Mouse (Mus musculus): ENCODE results near the gene Olfr251.
"Not testable (repeated sequence)": the region's sequence is repeated elsewhere in the genome, so short reads cannot be mapped to it uniquely, and the experiment has no call there.

Olfr251 gene

DNA sequence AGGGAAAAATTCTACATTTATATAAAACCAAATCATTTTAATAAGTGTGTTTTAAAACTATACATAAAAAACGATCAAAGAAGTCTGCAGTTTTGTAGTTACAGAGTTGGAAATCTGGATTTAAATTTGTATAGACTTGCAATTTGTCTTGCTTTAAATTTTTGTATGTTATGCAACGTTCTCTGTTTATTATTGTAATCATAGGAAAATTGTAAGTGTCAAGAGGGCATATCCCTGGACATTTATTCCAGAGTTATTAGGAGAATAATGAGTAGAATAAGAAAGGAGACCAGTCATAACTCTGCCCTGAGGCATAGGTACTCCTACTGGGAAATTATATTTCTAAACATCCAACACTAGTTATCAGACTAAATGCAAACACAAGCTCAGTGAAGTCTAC, at the start of gene Olfr251:
Gene Olfr251, plus strand, starts transcription at position 301 of the 400 bp plus-strand sequence.
- DNase-seq (ENCODE audit: low spot score in 2 of 2), result no peak

DNA sequence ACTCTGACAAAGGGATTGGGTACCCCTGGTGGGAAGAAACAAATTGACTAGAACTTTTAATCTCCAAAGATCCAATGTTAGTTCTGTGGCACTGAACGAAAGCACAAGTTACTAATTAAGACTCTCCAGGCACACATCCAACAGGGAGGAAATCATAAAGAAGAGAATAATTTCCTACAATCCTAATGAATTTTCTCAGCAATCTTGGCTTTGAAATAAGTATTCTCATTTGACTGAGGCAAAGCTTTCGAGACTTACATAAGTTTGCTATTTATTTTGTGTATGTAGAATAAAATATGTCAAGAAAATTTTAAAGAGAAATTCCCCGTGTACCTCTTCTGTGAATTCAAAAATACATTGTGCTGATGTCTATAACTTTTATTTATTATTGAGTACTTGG, 48.1 kb upstream of the Olfr251 start, which contains the start of gene Olfr25:
Gene Olfr25, plus strand, starts transcription at position 301 of the 400 bp plus-strand sequence.
- no peak for DNase-seq (ENCODE audit: low spot score in 2 of 2)

DNA sequence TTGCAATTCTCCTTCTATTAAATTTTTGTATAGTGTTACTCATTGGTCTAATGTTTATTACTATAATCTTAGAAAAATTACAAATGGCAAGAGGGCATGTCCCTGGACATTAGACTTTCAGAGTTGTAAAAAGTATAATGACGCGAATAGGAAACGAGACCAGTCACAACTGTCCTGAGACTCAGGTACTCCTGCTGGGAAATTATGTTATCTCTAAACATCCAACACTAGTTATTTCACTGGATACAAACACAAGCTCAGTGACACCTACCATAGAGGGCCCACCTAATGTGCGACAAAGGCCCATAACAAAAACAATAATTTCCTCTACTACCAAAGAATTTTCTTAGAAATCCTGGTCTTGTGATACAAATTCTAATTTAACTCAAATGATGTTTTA, 28.8 kb upstream of the Olfr251 start, which contains the start of gene Olfr898:
Gene Olfr898, plus strand, starts transcription at position 301 of the 400 bp plus-strand sequence.
- no peak for DNase-seq (ENCODE audit: low spot score in 2 of 2)

DNA sequence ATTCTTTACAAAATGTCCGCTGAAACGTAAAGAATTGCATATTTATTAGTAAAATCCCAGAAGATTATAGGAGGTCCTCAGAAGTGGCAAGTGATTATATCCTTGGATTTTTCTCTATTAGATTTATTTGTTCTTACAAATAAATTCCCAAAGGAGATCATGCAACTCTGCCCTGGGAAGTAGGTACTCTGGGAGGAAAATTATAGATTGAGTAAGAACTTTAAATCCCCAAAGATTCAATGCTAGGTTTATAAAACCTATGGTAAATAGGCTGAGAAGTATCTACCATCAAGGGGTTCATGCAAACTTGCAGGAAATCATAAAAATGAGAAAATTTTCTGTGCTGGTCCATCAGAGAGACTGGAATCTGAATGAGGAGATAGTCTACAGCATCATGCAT, 10.3 kb upstream of the Olfr251 start, which contains the start of gene Olfr250:
Gene Olfr250, plus strand, starts transcription at position 301 of the 400 bp plus-strand sequence.
- no peak for DNase-seq (ENCODE audit: low spot score in 2 of 2)

DNA sequence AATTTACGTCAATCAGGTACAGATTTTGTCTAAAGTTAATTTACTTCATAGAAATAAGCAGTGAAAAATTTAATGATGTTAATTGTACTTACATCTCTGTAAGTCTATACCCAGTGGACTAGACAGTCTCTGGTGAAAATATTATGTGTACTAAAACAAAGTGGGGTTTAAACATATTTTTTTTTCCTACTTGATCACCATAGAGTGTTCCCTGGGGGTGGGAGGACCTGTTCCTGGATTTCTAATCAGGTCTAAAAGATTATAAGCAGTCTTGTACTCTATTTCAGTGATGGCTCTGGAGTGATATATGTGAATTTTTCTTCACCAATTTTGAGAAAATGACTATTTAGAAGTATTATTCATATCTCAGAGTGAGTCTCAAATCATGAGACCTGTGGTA, 24.5 kb downstream of the Olfr251 start, which contains the start of gene Olfr147:
Gene Olfr147, plus strand, starts transcription at position 301 of the 400 bp plus-strand sequence.
- no peak for DNase-seq (ENCODE audit: low spot score in 2 of 2)

- DNase-seq (ENCODE audit: low spot score in 2 of 2), result not testable (repeated sequence)
These were observed 30.6 kb downstream of the Olfr251 start for GRCm38 (mm10) chr9:38407502-38407901.

DNA sequence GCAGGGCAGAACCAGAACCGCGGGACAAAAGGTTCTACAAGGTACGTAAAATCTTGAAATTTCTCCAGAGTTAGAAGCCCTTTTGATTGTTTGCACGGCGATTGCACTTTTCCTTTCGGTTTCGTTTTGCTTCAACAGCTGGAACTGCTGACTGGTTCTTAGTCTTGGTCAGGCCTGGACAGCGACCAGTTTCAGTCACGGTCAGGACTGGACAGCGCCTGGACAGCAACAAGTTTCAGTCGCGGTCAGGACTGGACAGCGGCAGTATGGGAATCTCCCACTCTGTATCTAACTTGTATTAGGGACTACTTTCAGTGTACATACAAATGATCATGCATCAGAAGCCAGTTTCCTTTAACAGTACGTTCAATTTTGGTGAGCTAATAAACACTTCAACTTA, 36.6 kb downstream of the Olfr251 start:
- not testable (repeated sequence) for DNase-seq (ENCODE audit: low spot score in 2 of 2)

DNA sequence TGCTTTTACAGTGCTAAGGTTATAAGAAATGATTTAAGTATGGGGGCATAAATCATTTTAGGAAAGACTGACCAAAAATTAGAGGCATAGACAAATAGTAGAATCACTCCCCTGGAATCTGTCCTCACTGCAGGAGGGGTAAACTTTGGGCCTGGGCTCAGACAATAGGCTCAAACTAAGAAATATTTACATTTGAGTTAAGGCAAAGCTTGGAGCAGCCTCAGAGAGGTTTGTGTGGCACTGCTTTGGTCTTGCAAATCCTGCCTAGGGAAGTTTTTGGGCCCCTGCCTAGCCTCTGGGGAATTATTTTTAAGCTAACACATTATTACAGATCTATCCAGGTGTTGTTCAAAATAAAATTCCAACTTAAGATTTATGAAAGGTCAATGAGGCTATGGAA, 46.9 kb downstream of the Olfr251 start:
- no peak for DNase-seq (ENCODE audit: low spot score in 2 of 2)

DNA sequence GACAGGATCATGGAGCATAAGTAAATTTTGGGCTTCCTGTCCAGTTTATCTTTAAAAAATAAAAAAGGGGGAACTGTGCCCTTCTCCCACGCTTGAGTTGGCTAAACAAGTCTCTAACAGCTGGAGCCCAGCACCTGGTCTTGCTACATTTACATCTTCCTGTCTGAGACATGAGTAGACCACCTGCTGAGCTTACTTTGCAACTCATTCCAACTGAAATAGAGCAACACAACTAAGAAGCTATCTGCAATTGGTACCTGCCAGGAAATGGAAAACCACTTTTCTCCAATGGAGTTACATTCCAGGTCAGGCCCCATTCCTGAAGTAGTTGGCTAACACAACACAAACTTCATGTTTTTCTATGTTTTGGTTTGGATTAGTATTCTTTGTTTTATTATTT, 50.1 kb downstream of the Olfr251 start:
- DNase-seq (ENCODE audit: low spot score in 2 of 2), result no peak

DNA sequence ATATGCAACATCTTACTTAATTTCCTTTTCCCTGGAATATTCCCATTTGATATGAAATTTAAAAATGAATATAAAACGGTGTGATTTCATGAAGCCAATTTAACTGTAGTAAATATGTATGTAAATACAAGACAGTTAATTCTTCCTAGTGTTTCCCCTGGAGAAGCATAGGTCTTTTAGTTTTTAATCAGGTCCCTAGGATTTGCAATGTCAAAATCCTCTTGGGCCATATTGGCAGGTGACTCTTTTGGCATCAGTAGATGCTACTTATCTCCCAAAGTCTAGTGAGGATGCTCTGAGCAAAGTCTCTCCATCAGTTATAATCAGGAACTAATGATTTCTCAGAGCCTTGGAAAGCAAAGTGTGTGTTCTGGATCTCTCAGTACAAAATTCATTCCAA, 52.3 kb downstream of the Olfr251 start, which contains the start of gene Olfr901:
Gene Olfr901, plus strand, starts transcription at position 301 of the 400 bp plus-strand sequence.
- DNase-seq (ENCODE audit: low spot score in 2 of 2), result no peak
